Mouse (Mus musculus) myocyte (in vitro differentiated cells): ENCODE results near the gene Tmem151b. TPM values are rescaled to one million over a fixed set of nuclear protein-coding genes. Genes with fewer than 3 reads are reported as not detected.

Experiments
- H3K27me3 ChIP-seq: one replicate; pipeline ENCODE4 v1.6.1; 2011; ENCODE audit not compliant: control insufficient read depth, insufficient read depth, insufficient read length
- H3K36me3 ChIP-seq: one replicate; pipeline ENCODE4 v1.6.1; 2011; ENCODE audit not compliant: control insufficient read depth, insufficient read depth
- H3K4me2 ChIP-seq: one replicate; pipeline ENCODE4 v1.6.1; 2011; ENCODE audit warnings: low read depth, control low read depth
- H3K4me3 ChIP-seq: one replicate; pipeline ENCODE4 v1.5.1; 2011; ENCODE audit warnings: mild to moderate bottlenecking, control low read depth, moderate library complexity
- H3K79me2 ChIP-seq: one replicate; pipeline ENCODE4 v1.6.1; 2011; ENCODE audit not compliant: control insufficient read depth, insufficient read depth
- H3ac ChIP-seq: one replicate; pipeline ENCODE4 v1.6.1; 2011; ENCODE audit not compliant: control insufficient read depth, insufficient read length
- CEBPB ChIP-seq: IDR thresholded peaks from 2 replicates; pipeline ENCODE4 v1.6.1; 2011; ENCODE audit warnings: mild to moderate bottlenecking, moderate library complexity; ENCODE audit not compliant: poor library complexity, insufficient read depth, severe bottlenecking
- E2F4 ChIP-seq: IDR thresholded peaks from one replicate; pipeline ENCODE4 v1.6.1; 2011; ENCODE audit warnings: mild to moderate bottlenecking, control low read depth, moderate library complexity; ENCODE audit not compliant: insufficient read depth
- MAX ChIP-seq: IDR thresholded peaks from one replicate; pipeline ENCODE4 v1.6.1; 2011; ENCODE audit warnings: low read depth, mild to moderate bottlenecking, control low read depth
- MYOD1 ChIP-seq, 3 experiments: IDR thresholded peaks; one replicate each; pipeline ENCODE4 v1.6.1; 2011; ENCODE audit warnings: control low read depth in 2 of 3, low read depth in 2 of 3, mild to moderate bottlenecking in 2 of 3, moderate library complexity in 1 of 3; ENCODE audit not compliant: insufficient read length in 2 of 3, control insufficient read depth in 1 of 3
- MYOG ChIP-seq, 3 experiments: IDR thresholded peaks; one replicate each; pipeline ENCODE4 v1.6.1; 2011; ENCODE audit warnings: control low read depth in 2 of 3, low read depth in 2 of 3, mild to moderate bottlenecking in 2 of 3; ENCODE audit not compliant: insufficient read length in 2 of 3, control insufficient read depth in 1 of 3, insufficient read depth in 1 of 3
- POLR2A ChIP-seq: IDR thresholded peaks from one replicate; pipeline ENCODE4 v1.6.1; 2011; ENCODE audit warnings: low read depth, mild to moderate bottlenecking, control low read depth, moderate library complexity; ENCODE audit not compliant: insufficient read length
- POLR2AphosphoS2 ChIP-seq: IDR thresholded peaks from one replicate; pipeline ENCODE4 v1.6.1; 2011; ENCODE audit warnings: low read depth, control low read depth; ENCODE audit not compliant: insufficient read length
- REST ChIP-seq: IDR thresholded peaks from one replicate; pipeline ENCODE4 v1.6.1; 2011; ENCODE audit warnings: mild to moderate bottlenecking, control low read depth, moderate library complexity; ENCODE audit not compliant: insufficient read depth, insufficient read length
- SRF ChIP-seq: IDR thresholded peaks from one replicate; pipeline ENCODE4 v1.6.1; 2011; ENCODE audit warnings: low read depth; ENCODE audit not compliant: control insufficient read depth, insufficient read length
- TCF12 ChIP-seq: IDR thresholded peaks from one replicate; pipeline ENCODE4 v1.6.1; 2011; ENCODE audit warnings: mild to moderate bottlenecking, control low read depth; ENCODE audit not compliant: poor library complexity, insufficient read depth, severe bottlenecking
- TCF3 ChIP-seq: IDR thresholded peaks from one replicate; pipeline ENCODE4 v1.6.1; 2011; ENCODE audit warnings: low read depth, control low read depth; ENCODE audit not compliant: insufficient read length
- USF1 ChIP-seq: IDR thresholded peaks from one replicate; pipeline ENCODE4 v1.6.1; 2011; ENCODE audit warnings: low read depth, mild to moderate bottlenecking, control low read depth, moderate library complexity
- polyA plus RNA-seq: library from polyadenylated mRNA; unstranded; fragments of >200 nt; fragmentation: generic; extraction: Trizol; gene quantifications from one replicate; pipeline ENCODE4 v1.2.1, GENCODE M21; 2012; ENCODE audit warnings: missing spikeins

Tmem151b gene
- polyA plus RNA-seq, 1 experiment: 0.30 TPM

DNA sequence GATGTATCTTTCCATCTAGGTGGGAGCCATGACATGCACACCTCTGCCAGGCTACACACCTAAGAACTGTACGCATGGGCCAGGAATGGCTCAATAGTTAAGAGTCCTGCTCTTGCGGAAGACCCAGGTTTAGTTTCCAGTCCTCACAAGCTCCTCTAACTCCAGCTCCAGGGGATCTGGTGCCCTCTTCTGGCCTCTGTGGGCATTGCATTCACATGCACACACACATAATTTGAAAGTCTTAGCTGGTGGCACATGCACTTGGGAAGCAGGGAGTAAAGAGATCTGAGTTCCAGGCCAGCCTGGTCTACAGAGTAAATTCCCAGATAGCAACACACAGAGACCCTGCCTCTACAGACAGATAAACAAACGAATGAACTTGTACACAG, 37.0 kb upstream of the Tmem151b start:
- Histone ChIP-seq H3K27me3 (no peaks in the 10 kb centered on the region), H3K4me3 (no peak overlapping the region), H3ac (no peak overlapping the region), H3K4me2 (no peak overlapping the region), H3K79me2 (peaks cover 20% of the 10 kb centered on the region), H3K36me3 (peaks cover 56% of the 10 kb centered on the region)
- TF ChIP-seq MYOG (IDR thresholded peaks at IDR 0.05; ENCODE audit: control insufficient read depth in 1 of 3, insufficient read depth in 1 of 3, insufficient read length in 2 of 3, low read depth in 2 of 3) (no peak), POLR2A (no peak), CEBPB (no peak), SRF (no peak), TCF3 (no peak), USF1 (no peak), TCF12 (no peak), REST (no peak), POLR2AphosphoS2 (no peak)

DNA sequence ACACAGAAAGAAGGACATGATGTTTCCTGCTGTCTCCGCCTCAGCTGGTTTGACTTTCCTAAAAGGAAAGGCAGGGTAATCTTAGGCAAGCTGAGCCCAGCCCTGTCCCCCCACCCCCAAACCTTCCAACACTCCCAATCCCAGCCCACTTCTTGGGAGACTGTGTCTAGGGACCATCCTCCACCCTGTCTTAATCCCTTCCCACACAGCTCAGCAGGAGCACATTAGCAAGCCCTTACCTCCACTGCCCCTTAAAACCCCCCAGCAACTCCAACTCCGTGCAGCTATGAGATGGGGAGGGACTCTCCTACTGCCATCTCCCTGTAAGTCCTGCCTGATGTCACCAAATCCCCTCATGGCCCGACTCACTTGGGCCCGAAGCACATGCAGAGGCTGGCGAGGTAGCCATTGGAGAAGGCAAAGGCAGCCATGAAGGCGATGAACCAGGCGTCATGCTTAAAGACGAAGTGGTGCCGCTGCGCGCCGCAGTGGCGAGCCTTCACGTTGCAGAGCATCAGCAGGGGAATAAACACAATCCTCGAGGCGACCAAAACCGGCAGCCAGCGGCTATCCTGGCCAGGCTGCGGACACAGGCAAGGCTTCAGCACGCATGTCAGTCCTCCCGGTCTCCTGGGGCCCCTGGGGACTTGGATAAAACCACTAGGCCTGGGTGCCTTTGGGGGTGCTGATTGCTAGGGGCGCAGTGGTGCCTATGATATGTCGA, 36.4 kb upstream of the Tmem151b start:
- Histone ChIP-seq H3K4me2 (no peak overlapping the region), H3ac (no peak overlapping the region), H3K36me3 (peaks cover 51% of the 10 kb centered on the region), H3K4me3 (no peak overlapping the region), H3K79me2 (peaks cover 15% of the 10 kb centered on the region), H3K27me3 (no peaks in the 10 kb centered on the region)
- TF ChIP-seq TCF3 (no peak), POLR2A (peak; percentile 18)

DNA sequence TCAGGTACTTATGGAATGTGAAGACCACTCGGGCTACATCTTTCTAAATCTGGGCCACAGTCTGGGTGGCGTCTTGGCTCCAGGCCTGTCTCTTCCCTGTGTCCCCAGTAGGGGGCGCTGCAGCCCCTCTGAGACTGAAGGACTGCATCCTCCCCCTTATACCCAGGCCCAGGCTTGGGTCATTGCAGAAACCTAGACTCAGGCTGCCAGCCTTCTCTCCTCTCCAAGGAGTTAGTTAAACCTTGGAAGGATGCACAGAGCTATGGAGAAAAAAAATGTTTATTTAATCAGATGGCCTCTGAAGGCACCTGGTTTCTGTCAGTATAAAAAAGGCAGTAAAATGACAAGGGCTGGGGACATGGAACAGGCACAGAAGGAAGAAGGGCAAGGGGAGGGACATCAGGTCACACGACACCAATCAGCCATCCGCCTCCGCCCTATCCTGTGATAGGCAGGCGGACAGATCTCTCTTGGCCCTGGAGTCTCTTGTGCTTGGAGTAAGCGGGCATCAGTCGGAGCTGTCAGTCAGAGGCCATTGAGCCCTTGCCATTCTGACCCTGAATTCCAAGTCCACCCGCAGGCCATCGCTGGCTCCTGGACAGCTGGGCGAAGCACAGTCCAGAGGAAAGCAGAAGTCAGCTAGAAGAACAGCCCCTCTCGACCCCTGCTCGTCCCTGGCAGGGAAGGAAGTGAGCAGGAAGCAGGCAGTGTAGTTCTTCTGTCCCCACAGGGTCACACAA, 35.6 kb upstream of the Tmem151b start:
- Histone ChIP-seq H3K27me3 (no peaks in the 10 kb centered on the region), H3K4me3 (no peak overlapping the region), H3ac (no peak overlapping the region), H3K36me3 (peaks cover 46% of the 10 kb centered on the region), H3K4me2 (no peak overlapping the region), H3K79me2 (peaks cover 7% of the 10 kb centered on the region)
- TF ChIP-seq TCF3: no peak
- TF ChIP-seq SRF: no peak
- no peak for TF ChIP-seq MYOD1 (IDR thresholded peaks at IDR 0.05; ENCODE audit: control insufficient read depth in 1 of 3, insufficient read length in 2 of 3, low read depth in 2 of 3)
- no peak for TF ChIP-seq POLR2A
- peak; percentile 58 for TF ChIP-seq POLR2AphosphoS2
- no peak for TF ChIP-seq REST
- TF ChIP-seq MAX: no peak
- no peak for TF ChIP-seq USF1
- TF ChIP-seq E2F4: no peak
- TF ChIP-seq MYOG (IDR thresholded peaks at IDR 0.05; ENCODE audit: control insufficient read depth in 1 of 3, insufficient read depth in 1 of 3, insufficient read length in 2 of 3, low read depth in 2 of 3): peak in 1 of 3 experiments; percentile 59

GRCm38 (mm10) chr17:45584096-45584896, 34.8 kb upstream of the Tmem151b start:
- Histone ChIP-seq H3K4me3 (no peak overlapping the region), H3ac (no peak overlapping the region), H3K27me3 (no peaks in the 10 kb centered on the region), H3K79me2 (no peaks in the 10 kb centered on the region), H3K4me2 (peak overlapping the region; percentile 26), H3K36me3 (peaks cover 40% of the 10 kb centered on the region)
- peak; percentile 75 for TF ChIP-seq POLR2AphosphoS2
- TF ChIP-seq CEBPB: no peak
- no peak for TF ChIP-seq SRF
- no peak for TF ChIP-seq MYOG (IDR thresholded peaks at IDR 0.05; ENCODE audit: control insufficient read depth in 1 of 3, insufficient read depth in 1 of 3, insufficient read length in 2 of 3, low read depth in 2 of 3)
- TF ChIP-seq USF1: no peak
- peak; percentile 56 for TF ChIP-seq POLR2A
- TF ChIP-seq REST: no peak
- no peak for TF ChIP-seq E2F4
- TF ChIP-seq TCF3: no peak
- no peak for TF ChIP-seq TCF12
